7 mouse cellular contexts compared by ENCODE assay signal in genomic region chr4:136731761-136732160, GRCm38 (mm10).
DNase-seq lines count a peak whose midpoint lies in the region; TF ChIP-seq lines count a peak whose summit lies in the region.

No protein-coding gene starts in this region.

- H3K27ac ChIP-seq in embryonic fibroblast, embryonic 13.5 days (ENCODE audit: insufficient read depth, low read length), result peak overlapping the region; percentile 30

- H3K4me3 ChIP-seq in embryonic fibroblast, embryonic 13.5 days (ENCODE audit: insufficient read depth, low read length), result no peak overlapping the region

- no peak for TF ChIP-seq POLR2A in embryonic fibroblast, embryonic 13.5 days (IDR thresholded peaks at IDR 0.05; ENCODE audit: low read depth, low read length)

- 0 out of 2 replicates have a peak, but pooled peaks cover 2% of the 10 kb centered on the region for H3K4me1 ChIP-seq in embryonic fibroblast, embryonic 13.5 days (ENCODE audit: control insufficient read depth, insufficient read depth, low read length)

- peak; percentile 45 for DNase-seq in kidney, postnatal 10 days
- DNase-seq in kidney, postnatal 25 days, result no peak
- peak; percentile 61 for DNase-seq in R1 (ENCODE audit: low read depth, low spot score)
- DNase-seq in lung, postnatal 14 days, result peak; percentile 28
- no peak for DNase-seq in left cerebral cortex, postnatal 14 days (ENCODE audit: low spot score in 2 of 2)
- no peak for DNase-seq in right cerebral cortex, postnatal 14 days

- no peak for TF ChIP-seq CTCF in embryonic fibroblast, embryonic 13.5 days (IDR thresholded peaks at IDR 0.05; ENCODE audit: borderline replicate concordance, insufficient read depth, low read length)

- intact Hi-C loops in left cerebral cortex, postnatal 14 days (cut with DNase I), result no loop called here

Comparison
In these comparisons a context has a peak if more than half of its experiments do, and no peak if none do; other contexts are left out.
1. DNase-seq: peak in kidney, postnatal 10 days (single experiment), R1 (single experiment) and lung, postnatal 14 days (single experiment); none in kidney, postnatal 25 days (0 of 2), left cerebral cortex, postnatal 14 days (0 of 2) and right cerebral cortex, postnatal 14 days (single experiment).